Mouse (Mus musculus) splenic B cell, adult 2 months (primary cell): Measurements from ENCODE around the gene Lypd3.
A peak's percentile ranks its signal among the peaks of the same experiment; 100 is the strongest.
"Not testable (repeated sequence)": the region's sequence is repeated elsewhere in the genome, so short reads cannot be mapped to it uniquely, and the experiment has no call there.

Source experiments
- DNase-seq: peaks from one replicate; pipeline ENCODE4 v3.0.0-alpha.2; 2011; ENCODE audit warnings: low read depth, low spot score
- H3K27me3 ChIP-seq: 2 replicates; pipeline ENCODE4 v1.6.1; 2012; ENCODE audit warnings: mild to moderate bottlenecking, low read length, moderate library complexity, mixed read lengths; ENCODE audit not compliant: control insufficient read depth, poor library complexity, insufficient read depth, severe bottlenecking
- H3K36me3 ChIP-seq: 2 replicates; pipeline ENCODE4 v1.6.1; 2012; ENCODE audit warnings: mild to moderate bottlenecking, low read length, moderate library complexity, mixed read lengths; ENCODE audit not compliant: control insufficient read depth, poor library complexity, insufficient read depth, severe bottlenecking

Lypd3 gene

GRCm38 (mm10) chr7:24664959-24665358 lies 28.6 kb downstream of the Lypd3 start:
- no peak for DNase-seq
- Histone ChIP-seq H3K36me3 (no peaks in the 10 kb centered on the region), H3K27me3 (no peaks in the 10 kb centered on the region)

- DNase-seq: no peak
Measured at GRCm38 (mm10) chr7:24671944-24672439, 35.6 kb downstream of the Lypd3 start.

GRCm38 (mm10) chr7:24676575-24676974 lies 40.2 kb downstream of the Lypd3 start, which contains the start of gene Tex101:
Gene Tex101 (minus strand): TSS chr7:24676675.
- DNase-seq: no peak
- H3K36me3 ChIP-seq: no peaks in the 10 kb centered on the region
- H3K27me3 ChIP-seq: no peaks in the 10 kb centered on the region

More at GRCm38 (mm10) chr7:24671944-24672439, 35.6 kb downstream of the Lypd3 start:
- Histone ChIP-seq H3K27me3 (no peaks in the 10 kb centered on the region), H3K36me3 (no peaks in the 10 kb centered on the region)

GRCm38 (mm10) chr7:24684121-24684520 lies 47.8 kb downstream of the Lypd3 start:
- H3K36me3 ChIP-seq, H3K27me3 ChIP-seq: not testable (repeated sequence)
- peak; percentile 21 for DNase-seq

GRCm38 (mm10) chr7:24687519-24687918 lies 51.2 kb downstream of the Lypd3 start:
- not testable (repeated sequence) for H3K36me3 ChIP-seq, H3K27me3 ChIP-seq, DNase-seq
